Mouse (Mus musculus) kidney, adult 9 months (tissue): Measurements from ENCODE around the gene Klhl32.

Experiments
- DNase-seq: peaks from one replicate; pipeline ENCODE4 v3.0.0; 2022

Gene Klhl32

DNA sequence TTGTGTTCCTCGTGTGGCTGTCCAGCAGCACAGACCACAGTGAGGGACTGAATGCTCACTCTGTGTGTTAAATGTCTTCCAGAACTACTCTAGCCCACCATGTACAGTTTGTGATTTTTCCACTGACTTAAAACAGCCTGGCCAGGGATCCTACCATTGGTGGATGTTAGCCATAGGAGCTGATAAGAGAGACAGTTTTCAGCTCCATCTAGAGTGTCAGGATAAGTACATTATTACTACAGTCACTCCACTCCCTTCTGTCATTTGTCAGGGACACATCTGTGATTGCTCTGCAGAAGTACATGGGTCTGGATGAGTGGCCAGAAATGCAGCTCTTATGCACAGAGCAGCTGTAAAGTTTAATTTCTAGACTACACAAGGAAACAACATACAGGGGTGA lies 223.1 kb downstream of the Klhl32 start:
- DNase-seq: no peak

- DNase-seq: no peak
Measured at GRCm38 (mm10) chr4:24626686-24627085, 224.2 kb downstream of the Klhl32 start.

DNA sequence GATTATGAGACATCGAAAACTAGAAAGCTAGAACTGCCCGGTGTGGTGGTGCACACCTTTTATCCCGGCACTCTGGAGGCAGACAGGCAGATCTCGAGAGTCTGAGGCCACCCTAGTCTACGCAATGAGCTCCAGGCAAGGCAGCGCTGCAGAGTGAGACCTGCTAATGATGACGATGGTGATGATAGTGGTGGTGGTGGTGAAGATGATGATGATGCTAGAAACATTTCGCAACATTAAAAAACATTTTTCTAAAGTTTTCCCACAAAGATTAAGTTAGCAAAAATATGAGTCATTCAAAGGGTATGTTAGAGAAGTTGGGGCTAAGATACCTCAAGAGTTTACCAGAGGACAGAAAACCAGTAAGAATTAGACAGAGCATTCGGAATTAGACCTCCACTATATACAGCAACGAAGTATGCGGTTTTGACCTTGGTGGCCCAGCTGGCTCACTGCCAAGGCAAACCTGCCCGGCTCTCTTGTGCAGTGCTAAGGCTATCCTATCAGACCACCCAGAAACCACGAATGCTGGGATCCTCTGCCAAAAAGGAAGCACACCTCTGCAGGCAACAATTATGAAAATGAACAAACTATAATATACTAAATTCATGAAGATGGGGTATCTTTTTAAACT lies 224.9 kb downstream of the Klhl32 start:
- DNase-seq: no peak

DNA sequence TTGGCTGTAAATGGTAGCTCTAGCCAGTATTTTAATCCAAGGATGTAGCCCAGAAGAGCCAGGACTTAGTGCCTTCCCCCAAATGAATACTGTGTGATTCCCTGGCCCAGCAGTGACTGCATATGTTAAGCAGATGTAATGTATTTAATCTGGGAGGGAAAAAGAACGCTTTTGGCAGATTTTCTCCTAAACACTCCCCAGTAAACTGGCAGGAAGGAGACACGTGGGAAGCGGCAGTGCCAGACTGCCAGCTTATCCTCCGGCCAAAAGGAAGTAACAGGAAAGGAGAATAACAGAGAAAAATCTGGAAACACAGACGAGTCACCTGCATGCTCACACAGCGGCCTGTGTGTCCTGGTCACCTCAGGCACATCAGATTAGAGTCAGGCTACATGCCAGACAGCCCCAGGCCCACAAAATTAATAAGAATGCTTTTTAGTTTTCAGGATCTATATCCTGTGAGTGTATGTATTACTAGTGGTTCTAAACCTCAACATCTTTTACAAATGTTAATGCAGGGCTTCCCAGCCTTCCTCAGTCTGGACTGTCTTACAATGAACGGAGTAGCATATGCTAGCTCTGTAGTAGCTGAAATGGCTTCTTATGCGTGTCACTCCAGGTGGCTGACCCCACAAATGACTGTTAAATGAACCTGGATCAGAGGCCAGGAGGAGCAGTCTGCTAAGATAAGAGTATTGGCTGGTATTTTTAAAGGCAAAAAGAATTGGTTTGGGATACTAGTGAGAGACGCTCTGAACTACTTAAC lies 229.3 kb downstream of the Klhl32 start:
- DNase-seq: no peak

- peak; percentile 73 for DNase-seq
Measured at GRCm38 (mm10) chr4:24620440-24620839, 230.5 kb downstream of the Klhl32 start.

- DNase-seq: no peak
Measured at GRCm38 (mm10) chr4:24620005-24620404, 230.9 kb downstream of the Klhl32 start.

- DNase-seq: no peak
Measured at GRCm38 (mm10) chr4:24609564-24609963, 241.4 kb downstream of the Klhl32 start.

- no peak for DNase-seq
Measured at GRCm38 (mm10) chr4:24609085-24609484, 241.8 kb downstream of the Klhl32 start.

GRCm38 (mm10) chr4:24601711-24602110 lies 249.2 kb downstream of the Klhl32 start:
- DNase-seq: no peak

- peak; percentile 32 for DNase-seq
Measured at GRCm38 (mm10) chr4:24598637-24599036, 252.3 kb downstream of the Klhl32 start.

GRCm38 (mm10) chr4:24596942-24597611 lies 253.8 kb downstream of the Klhl32 start:
- no peak for DNase-seq

GRCm38 (mm10) chr4:24594824-24595223 lies 256.1 kb downstream of the Klhl32 start:
- DNase-seq: no peak

DNA sequence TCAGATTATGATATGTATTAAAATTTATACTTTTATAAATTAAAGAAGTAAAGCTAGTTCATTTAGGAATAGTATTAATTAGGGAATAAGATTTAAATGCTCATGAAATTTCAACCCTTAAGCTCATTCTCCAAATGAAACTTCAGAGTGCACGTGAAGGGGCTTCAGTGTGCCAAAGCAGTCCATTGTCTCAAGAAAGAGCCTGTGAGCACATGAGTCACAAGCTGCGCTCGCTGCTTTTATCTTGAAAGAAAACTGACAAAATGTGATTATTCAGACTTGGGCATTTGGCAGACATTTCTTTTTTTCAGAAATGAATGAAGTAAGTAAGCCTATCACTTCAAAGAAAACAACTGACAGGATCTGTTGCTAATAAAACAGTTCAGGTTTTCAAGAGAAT lies 266.9 kb downstream of the Klhl32 start:
- no peak for DNase-seq

- no peak for DNase-seq
Measured at GRCm38 (mm10) chr4:24582295-24582694, 268.6 kb downstream of the Klhl32 start.

DNA sequence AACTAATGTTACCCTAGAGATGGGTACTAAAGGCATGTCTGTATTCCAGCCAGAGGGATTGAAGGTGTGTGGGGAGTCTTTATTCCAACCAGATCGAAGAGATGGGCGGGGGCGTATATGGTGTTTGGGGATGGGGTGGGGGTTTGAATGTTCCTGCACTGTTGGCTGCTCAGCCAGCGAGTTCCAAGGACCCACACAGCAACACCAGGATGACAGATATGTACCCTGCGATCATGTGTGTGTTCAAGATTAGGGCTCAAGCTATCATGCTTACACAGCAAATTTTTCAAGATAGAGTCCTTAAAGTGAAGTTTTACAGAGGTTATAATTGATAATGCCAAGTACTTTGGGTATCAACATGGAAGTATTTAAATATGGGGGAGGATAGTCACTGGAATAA lies 273.3 kb downstream of the Klhl32 start:
- no peak for DNase-seq

- peak; percentile 71 for DNase-seq
Measured at GRCm38 (mm10) chr4:24574276-24574675, 276.6 kb downstream of the Klhl32 start.

DNA sequence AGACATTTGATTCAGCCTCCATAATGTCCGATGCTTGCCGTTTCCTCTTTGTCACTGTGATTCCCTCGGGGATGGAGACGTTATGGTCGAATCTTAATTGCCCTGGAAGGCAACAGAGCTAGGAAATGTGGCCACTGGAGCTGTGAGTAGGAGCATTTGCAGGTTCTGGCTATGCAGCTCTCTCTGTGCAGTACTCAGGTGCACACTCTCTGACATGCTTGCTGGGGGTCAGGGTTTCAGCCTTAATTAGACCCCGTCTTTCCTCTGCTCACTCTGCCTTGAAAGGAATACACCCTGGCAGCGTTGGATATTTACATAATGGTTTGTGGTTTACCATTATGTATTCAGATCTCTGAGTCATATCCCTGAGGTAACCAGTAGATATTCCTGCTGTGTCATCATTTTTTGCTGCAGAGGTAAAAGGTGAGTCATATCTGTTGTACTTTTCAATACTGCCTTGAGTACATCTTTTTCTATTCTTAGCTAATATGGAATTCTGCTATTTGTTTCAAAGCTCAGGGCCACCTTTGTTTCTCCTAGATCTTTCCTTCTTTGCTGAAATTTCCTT lies 281.9 kb downstream of the Klhl32 start:
- DNase-seq: no peak

DNA sequence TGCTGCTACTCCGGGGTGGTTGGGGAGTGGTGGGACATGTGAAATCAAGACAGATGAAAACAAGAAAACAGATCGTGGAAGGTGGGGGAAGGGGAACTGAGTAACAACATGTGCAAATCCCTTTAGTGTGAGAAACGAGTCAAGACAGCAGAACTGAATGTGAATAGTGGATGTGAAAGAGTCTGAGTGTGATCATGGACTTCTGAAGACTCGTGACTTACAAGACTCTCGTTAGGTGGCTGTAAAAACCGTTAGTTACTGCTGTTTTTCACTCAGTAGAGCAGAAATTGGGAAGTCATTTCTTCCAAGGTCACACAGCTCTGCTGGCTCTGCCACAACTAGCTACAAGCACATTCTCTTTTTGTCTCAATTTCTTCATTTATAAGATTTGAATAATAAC lies 282.9 kb downstream of the Klhl32 start:
- no peak for DNase-seq
